Mouse (Mus musculus) bone marrow, adult 2 months (tissue): Measurements from ENCODE around the gene Mapk13.

Experiments
- CTCF ChIP-seq: fragments of 200-500 bp; IDR thresholded peaks from 2 replicates; pipeline ENCODE4 v1.5.1; 2011; ENCODE audit warnings: low read length, control low read depth; ENCODE audit not compliant: control insufficient read depth, insufficient read depth
- POLR2A ChIP-seq: fragments of 200-500 bp; IDR thresholded peaks from 2 replicates; pipeline ENCODE4 v1.6.1; 2011; ENCODE audit warnings: low read depth, mild to moderate bottlenecking, control low read depth, low read length, borderline replicate concordance; ENCODE audit not compliant: control insufficient read depth

DNA sequence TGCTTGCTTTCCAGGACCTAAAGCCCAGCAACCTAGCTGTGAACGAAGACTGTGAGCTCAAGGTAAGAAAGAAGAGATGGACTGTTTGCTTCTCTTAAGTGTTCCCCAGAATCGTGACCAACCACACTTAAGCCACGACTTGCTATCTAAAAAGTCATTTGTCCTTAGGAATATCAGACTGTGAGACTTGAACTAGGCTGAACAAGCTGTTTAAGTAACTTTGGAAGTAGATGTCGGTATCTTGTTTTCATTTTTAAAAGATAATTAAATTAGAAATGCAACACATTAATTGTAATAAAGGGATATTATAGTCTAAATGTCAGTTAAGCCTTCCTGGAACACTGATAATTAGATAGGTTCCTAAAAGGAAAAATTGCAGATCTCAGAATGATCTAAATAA, 43.3 kb upstream of the Mapk13 start, which contains the start of gene AC170998.1:
- TF ChIP-seq CTCF (no peak), POLR2A (no peak)
